Mouse (Mus musculus): Measurements from ENCODE around the gene Macrod1. TPM values are rescaled to one million over a fixed set of nuclear protein-coding genes. Genes with fewer than 3 reads are reported as not detected.
"Not testable (repeated sequence)": the region's sequence is repeated elsewhere in the genome, so short reads cannot be mapped to it uniquely, and the experiment has no call there.

Gene Macrod1
- total RNA-seq (2021), result 10 to 100 TPM; 16.4 to 22.0 TPM

GRCm38 (mm10) chr19:7056248-7057087 is at the start of gene Macrod1:
TSS of gene Macrod1 (plus strand) at chr19:7056810.
- DNase-seq (ENCODE audit: extremely low spot score in 1 of 2, low spot score in 1 of 2), result peak; percentile 69 to 72

GRCm38 (mm10) chr19:7006892-7007593 is 49.6 kb upstream of the Macrod1 start:
- no peak for DNase-seq (ENCODE audit: extremely low spot score in 1 of 2, low spot score in 1 of 2)

GRCm38 (mm10) chr19:7012426-7012825 is 44.2 kb upstream of the Macrod1 start:
- no peak for DNase-seq (ENCODE audit: extremely low spot score in 1 of 2, low spot score in 1 of 2)

- no peak for DNase-seq (ENCODE audit: extremely low spot score in 1 of 2, low spot score in 1 of 2)
Measured at GRCm38 (mm10) chr19:7013984-7014383, 42.6 kb upstream of the Macrod1 start.

- DNase-seq (ENCODE audit: extremely low spot score in 1 of 2, low spot score in 1 of 2), result no peak
Measured at GRCm38 (mm10) chr19:7014481-7015135, 42.0 kb upstream of the Macrod1 start.

- no peak for DNase-seq (ENCODE audit: extremely low spot score in 1 of 2, low spot score in 1 of 2)
Measured at GRCm38 (mm10) chr19:7017541-7018457, 38.8 kb upstream of the Macrod1 start.

- DNase-seq (ENCODE audit: extremely low spot score in 1 of 2, low spot score in 1 of 2), result no peak
Measured at GRCm38 (mm10) chr19:7018546-7018945, 38.1 kb upstream of the Macrod1 start.

GRCm38 (mm10) chr19:7019191-7019590 is 37.4 kb upstream of the Macrod1 start, which contains the start of gene Fermt3:
TSS of gene Fermt3 (minus strand) at chr19:7019469.
- no peak for DNase-seq (ENCODE audit: extremely low spot score in 1 of 2, low spot score in 1 of 2)

GRCm38 (mm10) chr19:7020224-7020641 is 36.4 kb upstream of the Macrod1 start:
- peak in 1 of 2 experiments; percentile 38 for DNase-seq (ENCODE audit: extremely low spot score in 1 of 2, low spot score in 1 of 2)

GRCm38 (mm10) chr19:7029531-7029930 is 27.1 kb upstream of the Macrod1 start:
- no peak for DNase-seq (ENCODE audit: extremely low spot score in 1 of 2, low spot score in 1 of 2)

- no peak for DNase-seq (ENCODE audit: extremely low spot score in 1 of 2, low spot score in 1 of 2)
Measured at GRCm38 (mm10) chr19:7034006-7034405, 22.6 kb upstream of the Macrod1 start.

- peak; percentile 39 to 44 for DNase-seq (ENCODE audit: extremely low spot score in 1 of 2, low spot score in 1 of 2)
Measured at GRCm38 (mm10) chr19:7039088-7039720, 17.4 kb upstream of the Macrod1 start.

- peak; percentile 92 to 94 for DNase-seq (ENCODE audit: extremely low spot score in 1 of 2, low spot score in 1 of 2)
Measured at GRCm38 (mm10) chr19:7039841-7040636, 16.6 kb upstream of the Macrod1 start, which contains the start of gene Stip1. TSS of gene Stip1 (minus strand) at chr19:7039967.

- no peak for DNase-seq (ENCODE audit: extremely low spot score in 1 of 2, low spot score in 1 of 2)
Measured at GRCm38 (mm10) chr19:7040637-7041130, 15.9 kb upstream of the Macrod1 start.

- no peak for DNase-seq (ENCODE audit: extremely low spot score in 1 of 2, low spot score in 1 of 2)
Measured at GRCm38 (mm10) chr19:7041171-7041570, 15.4 kb upstream of the Macrod1 start.

- DNase-seq (ENCODE audit: extremely low spot score in 1 of 2, low spot score in 1 of 2), result no peak
Measured at GRCm38 (mm10) chr19:7044279-7044678, 12.3 kb upstream of the Macrod1 start.

GRCm38 (mm10) chr19:7044706-7045105 is 11.9 kb upstream of the Macrod1 start:
- no peak for DNase-seq (ENCODE audit: extremely low spot score in 1 of 2, low spot score in 1 of 2)

GRCm38 (mm10) chr19:7053382-7053781 is 3.2 kb upstream of the Macrod1 start:
- DNase-seq (ENCODE audit: extremely low spot score in 1 of 2, low spot score in 1 of 2), result not testable (repeated sequence)

Data from layer of hippocampus, postnatal 25 days (tissue).